Mouse (Mus musculus): ENCODE measurements at regions not wholly inside any gene's neighbourhood (a gene's known extent, or its start where the extent isn't known, plus 50 kb on each side); places are given as distances from the start of the nearest gene placed in this dataset.
"Not testable (repeated sequence)": the region's sequence is repeated elsewhere in the genome, so short reads cannot be mapped to it uniquely, and the experiment has no call there.

DNA sequence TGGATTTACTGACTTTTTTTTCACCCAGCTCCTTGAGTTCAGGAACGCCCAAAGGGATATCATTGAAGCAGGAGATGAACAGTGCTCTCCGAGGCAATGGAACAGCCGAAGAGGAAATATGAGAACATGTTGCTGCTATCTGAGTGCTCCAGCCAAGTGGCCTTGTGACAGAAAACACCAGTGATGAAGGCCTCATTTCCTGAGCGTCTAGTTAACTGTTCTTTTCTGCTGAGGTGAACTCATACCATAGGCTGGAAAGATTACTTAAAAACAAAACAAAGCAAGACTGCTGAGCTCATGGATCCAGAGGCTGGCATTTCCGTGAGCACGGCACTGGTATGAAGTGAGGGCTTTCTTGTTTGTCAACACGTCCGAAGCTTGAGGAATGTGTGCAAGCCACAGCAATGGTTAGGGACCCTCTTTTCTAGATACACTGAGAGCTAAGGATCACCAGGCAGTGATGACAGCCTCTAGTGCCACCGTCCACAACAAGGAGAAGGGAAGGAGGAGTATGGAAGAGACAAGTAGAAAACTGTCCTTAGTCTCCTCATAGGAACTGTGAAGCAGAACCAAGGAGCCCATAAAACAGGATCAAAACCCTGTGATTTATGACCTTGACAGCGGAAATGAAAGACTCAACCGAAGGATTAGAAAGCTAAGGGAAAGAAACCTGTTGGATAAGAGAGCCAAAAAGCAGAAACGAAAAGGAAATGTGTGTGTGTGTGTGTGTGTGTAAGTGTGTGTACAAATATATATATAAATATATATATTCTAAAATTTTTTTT is 200.4 kb downstream of the Fam43a start:
- peak; percentile 60 for DNase-seq (ENCODE audit: low spot score)

DNA sequence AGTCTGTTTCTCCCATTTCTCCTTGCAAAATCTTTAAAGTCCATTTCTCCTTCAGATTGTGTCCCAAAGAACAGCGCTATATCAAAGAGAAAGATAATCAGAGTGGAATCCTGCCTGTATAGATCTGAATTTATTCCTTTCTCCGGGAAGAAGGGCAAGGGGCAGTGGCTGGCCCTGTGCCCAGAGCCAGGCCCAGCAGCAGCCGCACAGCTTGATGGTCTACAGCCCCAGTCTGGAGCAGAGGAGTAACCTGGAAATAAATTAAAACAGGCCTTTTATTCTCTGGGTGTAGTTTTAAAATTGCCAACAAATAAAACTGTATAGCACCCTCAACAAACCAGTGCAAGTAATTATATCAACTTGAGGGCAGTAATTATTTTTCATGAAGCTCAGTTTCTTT is 204.5 kb downstream of the Fam43a start:
- no peak for DNase-seq (ENCODE audit: low spot score)

DNA sequence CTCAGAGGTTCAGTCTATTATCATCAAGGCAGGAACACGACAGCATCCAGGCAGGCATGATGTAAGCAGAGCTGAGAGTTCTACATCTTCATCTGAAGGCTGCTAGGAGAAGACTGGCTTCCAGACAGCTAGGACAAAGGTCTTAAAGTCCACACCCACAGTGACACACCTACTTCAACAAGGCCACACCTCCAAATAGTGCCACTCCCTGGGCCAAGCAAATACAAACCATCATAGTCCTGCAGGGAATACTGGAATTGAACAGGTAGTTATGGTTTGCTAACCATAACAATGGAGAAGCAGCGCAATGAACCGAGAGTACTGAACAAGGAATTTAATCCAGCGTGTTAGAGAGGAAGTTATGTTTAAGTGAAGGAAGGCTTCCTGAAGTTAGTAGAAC is 206.7 kb downstream of the Fam43a start:
- DNase-seq (ENCODE audit: low spot score) = not testable (repeated sequence)

DNA sequence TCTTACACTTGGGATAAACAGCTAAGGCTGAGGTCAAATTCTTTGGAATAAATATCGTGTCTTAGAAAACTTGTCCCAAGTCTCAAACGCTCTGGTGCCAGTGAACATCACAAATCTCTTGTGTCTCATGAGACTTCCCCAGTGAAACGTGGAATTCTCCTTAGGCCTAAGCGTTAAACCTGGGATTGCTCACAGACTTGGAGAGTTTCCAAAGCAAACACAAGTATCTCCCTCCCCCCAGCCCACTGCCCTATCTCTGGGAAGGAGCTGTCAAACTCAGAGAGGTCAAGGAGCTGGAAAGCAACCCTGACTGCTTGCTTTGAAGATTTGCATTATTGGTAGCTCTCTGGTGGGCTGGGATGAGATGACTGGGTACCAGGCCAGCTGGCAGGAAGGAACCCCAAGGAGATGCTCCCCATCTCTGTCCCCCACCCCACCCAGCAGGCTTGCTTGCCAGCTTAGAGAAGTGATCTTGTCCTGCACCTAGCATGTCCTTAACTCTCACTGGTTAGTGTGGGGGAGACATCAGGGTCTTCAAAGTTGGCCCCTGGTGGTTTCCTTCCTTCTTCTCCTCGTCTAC is 219.1 kb downstream of the Fam43a start:
- DNase-seq (ENCODE audit: low spot score) = no peak

DNA sequence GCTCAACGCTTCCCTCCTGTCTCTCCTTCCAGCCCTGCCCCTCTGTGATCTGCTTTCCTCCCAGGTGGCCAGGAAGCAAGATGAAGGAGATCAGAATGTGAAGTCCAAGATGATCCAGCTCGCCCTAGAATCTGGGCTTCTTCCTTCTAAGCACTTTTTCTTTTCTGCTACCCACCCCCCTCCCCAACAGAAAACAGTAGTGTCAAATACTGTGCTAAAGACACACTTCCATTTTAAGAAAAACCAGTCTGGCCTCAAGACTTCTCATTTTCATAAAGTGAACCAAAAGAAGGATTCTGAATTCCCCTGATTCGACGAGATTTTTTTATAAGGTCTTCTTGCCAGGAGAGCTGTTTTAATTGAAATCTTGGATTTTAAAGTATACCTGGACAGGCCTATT is 219.8 kb downstream of the Fam43a start:
- DNase-seq (ENCODE audit: low spot score) = no peak

DNA sequence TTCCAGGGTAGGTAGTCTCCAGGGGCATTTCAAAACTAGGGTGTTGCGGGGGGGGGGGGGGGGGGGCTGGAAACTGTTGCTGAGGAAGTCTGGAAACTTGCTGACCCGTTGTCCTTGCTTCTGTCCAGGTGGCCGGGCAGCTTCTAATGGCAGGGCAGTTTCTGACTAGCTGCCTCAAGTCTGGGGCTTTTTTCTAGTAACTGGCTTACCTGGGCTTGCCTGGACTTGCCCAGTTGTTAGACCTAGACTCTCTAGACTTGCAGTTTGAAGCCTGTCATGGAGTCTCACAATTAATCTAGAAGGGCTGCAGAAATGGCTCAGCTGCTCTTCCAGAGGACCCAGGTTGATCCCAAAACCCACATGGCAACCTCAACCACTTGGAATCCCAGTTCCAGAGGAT is 220.7 kb downstream of the Fam43a start:
- no peak for DNase-seq (ENCODE audit: low spot score)

DNA sequence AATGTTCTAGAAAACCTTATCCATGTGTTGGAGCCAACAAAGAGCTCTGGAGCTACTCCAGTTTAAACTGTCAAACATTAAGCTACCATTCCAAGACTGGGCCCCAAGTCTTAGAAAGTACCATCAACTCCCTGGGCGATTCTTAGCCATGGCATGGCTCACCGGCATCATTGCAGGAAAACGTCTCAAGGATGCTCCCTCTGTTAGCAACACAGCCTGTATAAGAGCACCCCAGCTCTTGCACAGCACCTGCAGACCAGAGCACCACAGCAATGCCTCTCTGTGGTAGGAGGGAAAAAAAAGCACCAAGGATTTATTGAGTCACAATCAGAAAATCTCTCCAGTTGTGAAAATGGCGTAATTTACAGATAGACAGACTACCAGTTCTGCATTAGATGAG is 221.2 kb downstream of the Fam43a start:
- DNase-seq (ENCODE audit: low spot score) = no peak

DNA sequence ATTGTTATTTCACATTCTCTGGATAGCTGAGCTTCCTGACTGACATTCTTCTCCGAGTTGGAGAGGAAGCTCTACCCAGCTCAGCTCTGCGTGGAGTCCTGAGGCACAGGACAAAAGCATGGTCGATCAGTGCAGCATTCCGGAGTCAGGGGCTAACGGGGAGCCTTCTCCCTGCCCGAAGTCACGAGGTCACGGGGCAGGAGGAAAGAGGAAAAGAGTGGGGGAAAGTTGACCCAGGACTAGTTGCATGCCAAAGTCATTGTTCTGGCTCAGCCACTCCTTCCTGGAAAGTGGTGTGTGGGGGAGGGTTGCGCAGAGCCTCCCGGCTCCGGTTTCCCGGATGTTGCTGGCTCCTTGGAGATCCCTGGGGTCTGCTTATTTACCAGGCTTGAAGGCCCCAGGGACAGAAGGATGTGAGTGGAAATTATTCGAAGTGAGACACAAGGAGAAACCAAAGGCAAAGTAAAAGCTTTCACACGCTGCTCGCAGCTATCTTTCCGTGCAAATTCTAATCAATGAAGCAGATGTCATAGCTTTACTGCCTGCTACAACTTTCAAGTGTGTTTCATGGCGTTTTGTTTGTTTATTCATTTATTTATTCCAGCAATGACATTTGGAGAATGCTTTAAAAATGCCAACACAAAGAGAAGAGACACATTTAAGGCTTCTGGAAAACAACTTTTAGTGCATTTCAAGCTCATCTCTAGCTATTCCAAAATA is 221.8 kb downstream of the Fam43a start:
- peak; percentile 92 for DNase-seq (ENCODE audit: low spot score)

DNA sequence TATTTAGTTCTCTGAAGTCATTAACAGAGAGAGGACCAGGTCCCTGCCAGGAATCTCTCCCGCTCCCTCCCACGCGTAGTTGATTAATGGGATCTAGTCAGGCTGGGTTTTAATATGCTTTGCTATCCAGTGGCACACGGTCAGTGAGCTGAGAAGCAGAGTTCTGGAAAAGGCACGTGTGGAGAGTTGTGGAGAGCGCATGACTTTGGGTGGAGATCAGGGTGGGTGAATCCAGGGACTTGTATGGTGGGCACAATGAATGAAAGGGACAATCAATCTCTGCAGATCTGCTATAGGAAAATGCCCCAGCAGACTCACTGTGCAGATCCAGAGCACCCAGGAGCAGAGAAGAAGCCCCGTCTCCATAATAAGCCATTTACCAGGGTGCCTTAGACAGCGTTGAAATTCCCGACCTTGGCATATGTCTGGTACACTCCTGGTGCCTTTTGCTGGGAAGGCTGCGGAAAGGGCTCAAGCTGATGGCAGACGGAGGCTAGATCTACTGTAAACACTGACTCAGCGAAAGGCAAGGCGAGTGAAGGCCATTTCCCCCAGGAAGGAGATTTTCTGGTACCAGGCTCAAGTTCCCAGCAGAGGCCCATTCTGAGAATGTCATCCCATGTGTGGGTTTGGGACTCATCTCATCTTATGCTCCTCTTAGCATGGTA is 222.5 kb downstream of the Fam43a start:
- peak; percentile 48 for DNase-seq (ENCODE audit: low spot score)

DNA sequence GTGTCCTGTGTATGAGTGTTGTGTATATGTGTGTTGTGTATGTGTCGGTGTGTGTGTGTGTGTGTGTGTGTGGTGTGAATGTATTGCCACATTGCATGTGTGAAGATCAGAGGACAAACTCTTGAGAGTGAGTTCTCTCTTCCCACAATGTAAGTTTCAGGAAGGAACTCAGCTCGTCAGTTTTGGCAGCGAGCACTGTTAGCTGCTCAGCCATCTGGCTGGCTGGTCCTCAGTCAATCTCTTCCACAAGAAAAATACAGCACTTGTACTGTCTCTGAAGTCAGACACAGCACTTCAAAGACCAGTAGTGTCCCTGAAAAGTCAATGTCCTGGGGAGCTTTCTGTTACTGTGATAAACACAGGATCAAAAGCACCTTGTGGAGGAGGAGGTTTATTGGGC is 226.6 kb downstream of the Fam43a start:
- DNase-seq (ENCODE audit: low spot score) = peak; percentile 58

DNA sequence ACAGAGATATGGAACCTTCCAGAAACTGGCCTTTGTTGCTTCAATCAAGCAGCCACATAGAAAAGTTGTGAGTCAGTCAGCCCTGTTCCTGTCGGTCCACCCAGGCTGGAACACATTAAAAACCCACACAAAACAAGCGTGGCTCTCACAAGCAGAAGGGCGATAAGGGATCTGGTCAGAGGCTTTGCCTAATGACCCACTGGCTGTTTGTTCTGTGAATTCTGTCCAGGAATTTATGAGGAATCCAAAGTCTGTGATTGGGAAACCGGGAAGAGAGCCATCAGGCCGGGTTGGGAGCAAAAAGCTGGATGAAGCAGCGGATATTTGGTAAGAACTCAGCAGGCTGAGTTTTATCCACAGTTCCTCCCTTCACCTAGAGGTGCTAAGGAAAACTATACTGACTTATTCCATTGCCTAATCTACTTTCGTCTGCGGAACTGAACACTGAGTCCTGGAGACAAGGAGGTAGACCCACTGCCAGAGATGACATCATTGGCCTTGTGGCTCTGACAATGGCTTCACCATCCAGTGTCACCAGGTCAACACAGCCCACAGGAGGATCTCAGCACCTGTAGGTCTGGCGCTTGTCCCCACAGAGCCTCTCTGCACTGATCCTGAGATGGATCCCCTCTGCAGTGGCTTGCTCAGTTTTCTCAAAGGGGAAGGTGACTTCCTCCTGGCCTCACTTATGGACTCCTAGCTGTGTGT is 228.5 kb downstream of the Fam43a start:
- DNase-seq (ENCODE audit: low spot score) = peak; percentile 83

DNA sequence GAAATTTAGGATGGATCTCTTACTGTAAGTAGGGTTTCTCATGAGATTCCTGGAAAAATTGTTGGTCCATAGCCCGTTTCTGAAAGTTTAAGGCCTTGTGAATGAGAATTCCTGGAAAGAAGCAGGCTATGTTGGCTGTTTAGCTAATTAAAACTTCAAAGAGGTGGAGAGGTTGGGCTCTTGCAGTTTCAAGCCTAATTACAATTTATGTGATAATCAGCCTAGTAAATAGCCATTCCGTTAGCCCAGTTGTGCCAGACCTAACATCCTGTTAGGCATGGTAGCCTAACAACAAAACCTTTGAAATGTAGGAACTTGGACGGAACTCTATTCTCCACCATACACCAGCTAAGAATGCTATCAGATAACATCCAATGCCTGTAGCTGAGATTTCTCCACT is 235.0 kb downstream of the Fam43a start:
- no peak for DNase-seq (ENCODE audit: low spot score)

DNA sequence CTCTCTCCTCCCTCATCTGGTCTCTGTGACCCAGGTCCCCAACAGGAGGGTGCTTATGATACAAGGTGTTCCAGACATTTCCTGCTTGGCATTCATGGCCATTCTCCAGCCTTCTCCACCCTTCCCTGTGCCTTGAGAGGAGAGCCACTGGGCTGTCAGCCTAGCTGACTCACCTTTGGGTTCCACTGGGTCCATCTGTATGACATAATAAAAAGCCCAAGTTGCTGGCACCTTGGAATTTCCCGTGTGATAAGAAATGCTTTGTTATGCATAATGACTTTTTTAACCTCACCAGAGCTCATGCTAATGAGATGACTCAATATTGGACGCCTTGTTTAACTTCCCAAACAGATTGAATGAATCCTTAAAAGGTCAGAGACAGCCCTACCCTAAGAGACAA is 236.2 kb downstream of the Fam43a start:
- DNase-seq (ENCODE audit: low spot score) = peak; percentile 56

DNA sequence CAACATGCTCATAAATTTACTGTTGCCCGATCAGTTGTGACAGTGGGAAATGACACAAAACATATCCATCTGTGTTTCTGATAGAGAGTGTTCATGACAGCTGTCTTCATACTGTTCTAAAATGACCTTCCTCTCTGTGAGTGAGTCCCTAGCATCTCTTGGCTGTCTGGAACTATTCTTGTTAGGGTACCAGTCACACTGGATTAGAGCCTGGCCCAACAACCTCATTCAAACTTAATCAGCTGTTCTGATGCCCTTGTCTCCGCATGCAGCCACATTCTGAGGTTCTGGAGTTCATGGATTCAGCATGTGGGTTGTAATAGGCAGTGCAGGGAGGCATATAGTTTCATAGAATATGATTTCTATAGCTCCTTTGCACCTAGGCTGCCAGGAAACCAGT is 238.4 kb downstream of the Xxylt1 start:
- DNase-seq (ENCODE audit: low spot score) = no peak

DNA sequence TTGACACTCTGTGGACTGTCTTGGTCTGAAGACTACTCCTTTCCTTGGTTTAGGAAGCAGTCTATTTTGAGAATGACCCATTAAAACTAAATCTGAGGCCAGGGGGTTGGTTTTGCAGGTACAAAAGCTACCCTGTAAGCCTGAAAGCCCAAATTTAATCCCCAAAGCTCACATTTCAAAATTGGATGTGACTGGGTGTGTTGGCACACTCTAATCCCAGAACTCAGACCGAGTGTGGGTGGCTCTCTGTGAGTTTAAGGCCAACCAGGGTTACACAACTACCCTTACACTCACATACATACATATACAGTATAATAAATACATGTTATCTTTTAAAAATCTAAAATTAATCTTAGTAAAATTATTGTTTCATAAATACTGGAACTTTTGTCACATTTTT is 228.6 kb downstream of the Xxylt1 start:
- no peak for DNase-seq (ENCODE audit: low spot score)

DNA sequence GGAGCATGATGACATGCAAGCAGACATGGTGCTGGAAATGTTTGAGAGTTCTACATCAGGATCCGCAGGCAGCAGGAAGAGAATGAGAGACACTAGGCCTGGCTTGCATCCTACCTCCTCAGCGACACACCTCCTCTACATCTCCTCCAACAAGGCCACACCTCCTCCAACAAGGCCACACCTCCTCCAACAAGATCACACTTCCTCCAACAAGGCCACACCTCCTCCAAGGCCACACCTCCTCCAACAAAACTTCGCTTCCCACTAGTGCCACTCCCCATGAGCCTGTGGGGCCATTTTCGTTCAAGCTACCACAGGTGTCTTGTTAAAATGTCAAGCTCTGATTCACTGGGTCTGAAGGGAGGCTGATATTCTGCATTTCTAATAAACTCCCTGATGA is 226.5 kb downstream of the Xxylt1 start:
- no peak for DNase-seq (ENCODE audit: low spot score)

DNA sequence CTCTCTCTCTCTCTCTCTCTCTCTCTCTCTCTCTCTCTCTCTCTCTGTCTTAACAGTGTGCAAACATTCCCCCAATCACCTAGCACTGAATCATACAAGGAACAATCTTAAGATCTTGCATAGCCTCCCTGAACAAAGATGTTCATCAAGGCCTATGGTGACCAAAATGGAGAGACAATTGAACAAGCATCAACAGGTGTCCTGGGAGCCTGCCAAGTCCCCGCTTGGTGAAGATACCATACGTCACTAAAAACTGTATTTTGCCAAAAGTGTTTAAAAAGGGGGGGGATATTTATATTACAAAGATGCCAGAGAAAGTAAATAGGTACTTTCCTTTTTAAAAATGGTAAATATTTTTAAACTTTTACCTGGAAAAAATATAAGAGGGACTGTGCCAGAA is 223.6 kb downstream of the Xxylt1 start:
- no peak for DNase-seq (ENCODE audit: low spot score)

DNA sequence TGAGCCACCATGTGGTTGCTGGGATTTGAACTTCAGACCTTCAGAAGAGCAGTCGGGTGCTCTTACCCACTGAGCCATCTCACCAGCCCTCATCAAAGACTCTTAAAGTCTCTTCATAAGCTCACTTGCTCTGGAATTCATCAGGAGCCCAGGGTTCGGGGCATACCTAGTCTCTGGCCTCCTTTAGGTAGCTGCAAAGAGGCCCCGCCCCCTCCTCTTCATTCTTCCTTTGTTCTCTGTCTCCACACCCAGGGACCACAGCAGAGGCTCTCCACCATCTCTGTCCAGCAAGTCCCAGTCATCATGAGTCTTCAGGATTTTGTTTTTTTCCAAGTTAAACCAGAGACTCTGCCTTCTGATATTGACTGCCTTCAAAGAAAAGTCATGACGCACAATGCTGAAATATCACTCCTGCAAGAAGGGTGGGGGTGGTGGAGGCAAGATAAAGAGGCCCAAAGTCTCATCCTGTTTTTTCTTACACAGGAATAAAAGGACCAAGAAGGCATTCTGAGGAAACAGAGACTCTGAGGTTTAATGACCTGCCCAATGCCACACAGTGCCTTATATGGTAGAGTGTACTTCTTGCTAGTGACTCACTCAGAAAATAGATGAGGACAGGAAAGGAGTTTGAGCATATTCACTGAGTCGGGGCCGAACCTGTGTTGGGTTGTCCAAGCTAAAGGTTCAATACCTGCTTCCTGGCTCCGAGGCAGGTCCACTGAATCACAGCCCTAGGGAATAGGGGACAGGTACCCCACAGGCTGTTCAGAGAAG is 211.9 kb downstream of the Xxylt1 start:
- DNase-seq (ENCODE audit: low spot score) = no peak

DNA sequence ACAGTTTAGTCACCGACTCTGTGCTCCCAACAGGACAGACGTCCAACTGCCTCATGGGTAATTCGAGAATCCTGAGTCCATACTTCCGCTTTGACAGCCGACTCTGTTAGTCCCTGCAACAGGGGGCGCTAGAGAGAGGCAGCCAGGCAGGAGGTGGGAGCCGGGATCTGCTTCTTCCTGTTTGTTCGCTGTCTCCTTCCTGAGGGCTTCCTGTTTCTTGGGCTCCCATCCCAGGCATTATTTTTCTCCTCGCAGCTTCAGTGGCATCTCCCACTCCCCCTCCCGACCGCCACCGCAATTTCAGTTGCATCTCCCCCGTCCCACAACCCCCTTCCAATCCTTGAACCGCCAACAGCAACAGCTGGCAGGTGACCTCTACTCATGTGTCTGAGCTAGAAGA is 211.1 kb downstream of the Xxylt1 start:
- DNase-seq (ENCODE audit: low spot score) = peak; percentile 80

DNA sequence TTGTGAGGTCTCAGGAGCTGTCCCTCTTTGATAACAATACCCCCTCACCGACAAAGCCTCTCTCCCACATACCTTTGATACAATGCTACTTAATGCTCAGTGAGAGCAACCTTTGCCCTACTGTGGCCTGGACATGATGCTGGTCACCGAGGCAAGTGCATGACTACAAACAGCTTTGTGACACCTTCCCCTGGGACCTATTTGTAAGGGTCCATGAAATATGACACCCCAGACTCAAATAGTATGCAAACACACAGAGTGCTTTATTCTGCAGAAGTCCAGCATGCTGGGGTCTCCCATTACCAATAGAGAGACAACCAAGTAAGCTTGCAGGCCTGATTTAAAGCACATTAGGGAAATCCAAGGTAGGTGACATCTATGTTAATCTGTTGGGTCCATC is 210.6 kb downstream of the Xxylt1 start:
- no peak for DNase-seq (ENCODE audit: low spot score)

DNA sequence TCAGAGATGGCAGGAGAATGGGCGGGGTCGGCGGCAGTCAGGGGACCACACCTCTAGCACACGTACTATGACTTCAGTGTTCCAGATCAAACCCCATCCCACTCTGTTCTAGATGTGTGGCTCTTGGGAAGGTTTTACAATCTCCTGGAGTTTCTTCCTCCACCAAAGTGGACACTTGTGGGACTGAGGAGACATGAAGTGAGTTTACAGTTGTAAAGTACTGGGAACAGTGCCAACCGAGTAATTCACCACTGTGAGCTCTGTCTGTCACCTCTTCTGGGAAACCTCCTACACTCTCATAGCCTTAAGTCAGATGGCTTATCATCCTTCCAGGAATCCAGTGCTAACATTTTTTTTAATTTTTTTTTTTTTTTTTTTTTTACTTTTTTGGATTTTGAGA is 209.1 kb downstream of the Xxylt1 start:
- no peak for DNase-seq (ENCODE audit: low spot score)
